Mouse (Mus musculus): Measurements from ENCODE around the gene Prss53.

- TF ChIP-seq EP300 (IDR thresholded peaks at IDR 0.05; ENCODE audit: low read depth) (no peak), CTCF (IDR thresholded peaks at IDR 0.05; ENCODE audit: low read depth) (no peak)
Observed at GRCm38 (mm10) chr7:127923714-127924113, 32.9 kb upstream of the Prss53 start.

All from liver, postnatal 0 days (tissue).